In genomic region chr19:10892201-10892600, GRCm38 (mm10) we compare ENCODE assay signal across 18 mouse cellular contexts. TPM values are rescaled to one million over a fixed set of nuclear protein-coding genes. Genes with fewer than 3 reads are reported as not detected.
"Had no signal": no experiment of that assay in that cellular context is flagged by ENCODE, and none has a peak within 500 bp of the region (broad histone marks: within the 10 kb centered on the region; RNA-seq: fewer than 3 reads in every experiment).

No protein-coding gene starts in this region.

- H3K9ac ChIP-seq: neural tube, embryonic 15.5 days; stomach, embryonic 15.5 days had no signal

- H3K27ac ChIP-seq: neural tube, embryonic 15.5 days; stomach, embryonic 15.5 days; stomach, postnatal 0 days had no signal

- H3K27me3 ChIP-seq: neural tube, embryonic 15.5 days; stomach, embryonic 15.5 days had no signal

- H3K4me3 ChIP-seq: neural tube, embryonic 15.5 days; stomach, embryonic 15.5 days had no signal

- DNase-seq: retina, postnatal 1 day; right cerebral cortex, adult 18-20 months; right cerebral cortex, postnatal 14 days; right cerebral cortex, postnatal 25 days; right cerebral cortex, postnatal 4 days; spleen, adult 18-20 months; thymus, adult 18-20 months; thymus, adult 2 months; thymus, postnatal 14 days; thymus, postnatal 25 days; thymus, postnatal 36 days; thymus, postnatal 4 days had no signal

- H3K4me2 ChIP-seq: neural tube, embryonic 15.5 days; stomach, embryonic 15.5 days had no signal

- H3K36me3 ChIP-seq: neural tube, embryonic 15.5 days; stomach, embryonic 15.5 days had no signal

- H3K9me3 ChIP-seq: neural tube, embryonic 15.5 days; stomach, embryonic 15.5 days had no signal

RNA-seq across cellular contexts. Expression of gene Zp1, which starts 28.2 kb away (rescaled TPM):
- polyA plus RNA-seq: neural tube, embryonic 14.5 days; stomach, embryonic 14.5 days; stomach, embryonic 15.5 days; stomach, embryonic 16.5 days had no signal

RNA-seq across cellular contexts. Expression of gene Ptgdr2, which starts 44.8 kb away (rescaled TPM):
- polyA plus RNA-seq: neural tube, embryonic 15.5 days; stomach, embryonic 14.5 days; stomach, embryonic 16.5 days had no signal
